Mouse (Mus musculus) hindbrain, postnatal 0 days (tissue): ENCODE measurements at regions not wholly inside any gene's neighbourhood (a gene's known extent, or its start where the extent isn't known, plus 50 kb on each side); places are given as distances from the start of the nearest gene placed in this dataset.

Source experiments
- ATAC-seq: fragments of 200-750 bp; cut with Nextera tagmentation; 2 replicates; pipeline ENCODE4 v1.8.0; 2017; ENCODE audit warnings: mild to moderate bottlenecking, moderate TSS enrichment, moderate library complexity
- DNase-seq: peaks from one replicate; pipeline ENCODE4 v3.0.0-alpha.2; 2015; ENCODE audit warnings: low spot score
- H3K27ac ChIP-seq: fragments of 300-500 bp; sonication (generic); 2 replicates; pipeline ENCODE4 v1.5.1; 2014; ENCODE audit warnings: mild to moderate bottlenecking
- H3K27me3 ChIP-seq: fragments of 300-500 bp; sonication (generic); 2 replicates; pipeline ENCODE4 v1.6.1; 2014; ENCODE audit warnings: low read length, mixed read lengths; ENCODE audit not compliant: insufficient read depth
- H3K36me3 ChIP-seq: fragments of 300-500 bp; sonication (generic); 2 replicates; pipeline ENCODE4 v1.6.1; 2014; ENCODE audit warnings: low read length, mixed read lengths; ENCODE audit not compliant: insufficient read depth
- H3K4me1 ChIP-seq: fragments of 300-500 bp; sonication (generic); 2 replicates; pipeline ENCODE4 v1.6.1; 2014; ENCODE audit warnings: antibody characterized with exemption, low read length, mixed read lengths; ENCODE audit not compliant: insufficient read depth
- H3K4me2 ChIP-seq: fragments of 300-500 bp; sonication (generic); 2 replicates; pipeline ENCODE4 v1.6.1; 2014; ENCODE audit warnings: low read depth, mild to moderate bottlenecking, low read length, moderate library complexity, mixed read lengths
- H3K4me3 ChIP-seq: fragments of 300-500 bp; sonication (generic); 2 replicates; pipeline ENCODE4 v1.5.1; 2014; ENCODE audit warnings: low read length
- H3K9ac ChIP-seq: fragments of 300-500 bp; sonication (generic); replicated peaks from 2 replicates; pipeline ENCODE4 v1.6.1; 2014; ENCODE audit warnings: mild to moderate bottlenecking, low read length, moderate library complexity, mixed read lengths
- H3K9me3 ChIP-seq: fragments of 300-500 bp; sonication (generic); 2 replicates; pipeline ENCODE4 v1.6.1; 2016; ENCODE audit warnings: low read length, mixed read lengths
- CTCF ChIP-seq: IDR thresholded peaks from 2 replicates; pipeline ENCODE4 v1.5.1; 2016; ENCODE audit warnings: antibody characterized with exemption, control low read depth, low read depth
- WGBS: fragments of 180-500 bp; shearing (Covaris S2); extraction: QIAGEN DNeasy Blood & Tissue Kit; methylation state at CpG from one replicate; pipeline ENCODE4 v1.1.7; 2014; 5-methylcytosine and 5-hydroxymethylcytosine counted together

GRCm38 (mm10) chr13:112044372-112044771 is 235.6 kb upstream of the Map3k1 start:
- Histone ChIP-seq H3K27ac (no peak overlapping the region), H3K4me2 (no peak overlapping the region), H3K9ac (no peak overlapping the region), H3K27me3 (no peaks in the 10 kb centered on the region), H3K36me3 (no peaks in the 10 kb centered on the region), H3K4me3 (no peak overlapping the region), H3K4me1 (no peaks in the 10 kb centered on the region), H3K9me3 (no peaks in the 10 kb centered on the region)
- 79% methylated on average over 5 of the region's 5 CpGs for WGBS
- DNase-seq (no peak), ATAC-seq (no peak)
- no peak for TF ChIP-seq CTCF

- Histone ChIP-seq H3K4me1 (no peaks in the 10 kb centered on the region), H3K4me2 (no peak overlapping the region), H3K4me3 (no peak overlapping the region), H3K27ac (no peak overlapping the region; the same call in 1 of the 2 replicates), H3K9me3 (no peaks in the 10 kb centered on the region), H3K27me3 (no peaks in the 10 kb centered on the region), H3K9ac (no peak overlapping the region), H3K36me3 (no peaks in the 10 kb centered on the region)
- ATAC-seq (0 out of 2 replicates have a peak, but pooled peaks have one; percentile 38), DNase-seq (peak; percentile 34)
- TF ChIP-seq CTCF = no peak
- 76% methylated on average over 15 of the region's 15 CpGs for WGBS
These were observed 237.7 kb upstream of the Map3k1 start for GRCm38 (mm10) chr13:112046247-112047211.

- no peaks in the 10 kb centered on the region for H3K27me3 ChIP-seq
- H3K36me3 ChIP-seq = no peaks in the 10 kb centered on the region
- DNase-seq = no peak
- no peak for TF ChIP-seq CTCF
- no peak overlapping the region for H3K9ac ChIP-seq
- H3K4me3 ChIP-seq = no peak overlapping the region
- no peaks in the 10 kb centered on the region for H3K4me1 ChIP-seq
- no peak overlapping the region for H3K4me2 ChIP-seq
- no peak for ATAC-seq
- WGBS = 69% methylated on average over 3 of the region's 3 CpGs
- no peak overlapping the region for H3K27ac ChIP-seq
- H3K9me3 ChIP-seq = no peaks in the 10 kb centered on the region
These were observed 238.6 kb upstream of the Map3k1 start for GRCm38 (mm10) chr13:112047408-112047807.

- Histone ChIP-seq H3K4me2 (no peak overlapping the region), H3K27me3 (no peaks in the 10 kb centered on the region), H3K4me3 (no peak overlapping the region), H3K4me1 (no peaks in the 10 kb centered on the region), H3K36me3 (no peaks in the 10 kb centered on the region), H3K27ac (no peak overlapping the region), H3K9ac (no peak overlapping the region), H3K9me3 (no peaks in the 10 kb centered on the region)
- DNase-seq (no peak), ATAC-seq (no peak)
- TF ChIP-seq CTCF = no peak
- WGBS = 73% methylated on average over 13 of the region's 13 CpGs
These were observed 239.1 kb upstream of the Map3k1 start for GRCm38 (mm10) chr13:112047874-112048273.

- ATAC-seq = no peak
- no peaks in the 10 kb centered on the region for H3K36me3 ChIP-seq
These were observed 239.5 kb upstream of the Map3k1 start for GRCm38 (mm10) chr13:112048327-112048726.

GRCm38 (mm10) chr13:112050892-112051291 is 237.4 kb upstream of the Ankrd55 start:
- no peak for TF ChIP-seq CTCF
- DNase-seq (no peak), ATAC-seq (no peak)
- no peaks in the 10 kb centered on the region for H3K36me3 ChIP-seq
- no peaks in the 10 kb centered on the region for H3K9me3 ChIP-seq
- H3K27ac ChIP-seq = no peak overlapping the region
- H3K4me1 ChIP-seq = no peaks in the 10 kb centered on the region
- H3K4me2 ChIP-seq = no peak overlapping the region
- 89% methylated on average over 11 of the region's 11 CpGs for WGBS
- H3K27me3 ChIP-seq = no peaks in the 10 kb centered on the region
- H3K9ac ChIP-seq = no peak overlapping the region
- no peak overlapping the region for H3K4me3 ChIP-seq

More at GRCm38 (mm10) chr13:112048327-112048726, 239.5 kb upstream of the Map3k1 start:
- no peak for TF ChIP-seq CTCF
- Histone ChIP-seq H3K4me3 (no peak overlapping the region), H3K27me3 (no peaks in the 10 kb centered on the region), H3K4me1 (no peaks in the 10 kb centered on the region), H3K9me3 (no peaks in the 10 kb centered on the region), H3K27ac (no peak overlapping the region), H3K9ac (no peak overlapping the region), H3K4me2 (no peak overlapping the region)
- 85% methylated on average over 6 of the region's 6 CpGs for WGBS
- no peak for DNase-seq

GRCm38 (mm10) chr13:112052011-112052410 is 236.2 kb upstream of the Ankrd55 start:
- H3K4me1 ChIP-seq = no peaks in the 10 kb centered on the region
- no peak overlapping the region for H3K4me2 ChIP-seq
- H3K9me3 ChIP-seq = no peaks in the 10 kb centered on the region
- no peak for TF ChIP-seq CTCF
- ATAC-seq (no peak), DNase-seq (no peak)
- no peak overlapping the region for H3K9ac ChIP-seq
- no peak overlapping the region for H3K27ac ChIP-seq
- H3K36me3 ChIP-seq = no peaks in the 10 kb centered on the region
- 80% methylated on average over 3 of the region's 3 CpGs for WGBS
- no peaks in the 10 kb centered on the region for H3K27me3 ChIP-seq
- no peak overlapping the region for H3K4me3 ChIP-seq
